Mouse (Mus musculus) cerebellum, postnatal 36 days (tissue): ENCODE data around the gene Thop1.

Experiments
- DNase-seq, 2 experiments: peaks; one replicate each; pipeline ENCODE4 v3.0.0; 2021 to 2022; ENCODE audit warnings: mixed read lengths in 2 of 2

Gene Thop1

GRCm38 (mm10) chr10:81112946-81113345 lies 43.1 kb downstream of the Thop1 start:
- no peak for DNase-seq

GRCm38 (mm10) chr10:81119625-81120024 lies 49.8 kb downstream of the Thop1 start:
- DNase-seq: no peak

GRCm38 (mm10) chr10:81120650-81121049 lies 50.8 kb downstream of the Thop1 start:
- no peak for DNase-seq

- DNase-seq: no peak
These were observed 53.1 kb downstream of the Thop1 start for GRCm38 (mm10) chr10:81122889-81123288.

GRCm38 (mm10) chr10:81123500-81123899 lies 53.7 kb downstream of the Thop1 start:
- no peak for DNase-seq
